Mouse (Mus musculus) heart, adult 18-20 months (tissue): ENCODE measurements around the gene Pde9a. TPM values are rescaled to one million over a fixed set of nuclear protein-coding genes. Genes with fewer than 3 reads are reported as not detected.
A peak's percentile ranks its signal among the peaks of the same experiment; 100 is the strongest.

Experiments
- DNase-seq, 2 experiments: peaks; one replicate each; pipeline ENCODE4 v3.0.0; 2021 to 2022; ENCODE audit warnings: mixed read lengths in 1 of 2
- total RNA-seq, 2 experiments: library from RNA; stranded (reverse); gene quantifications; 2 replicates each; pipeline ENCODE4 v1.2.3; 2021

The Pde9a gene
- total RNA-seq, 2 experiments from 2014 or later = 3.4 to 3.8 TPM

- DNase-seq = peak in 1 of 2 experiments; percentile 9
Observed at GRCm38 (mm10) chr17:31386766-31387275, 811 bp downstream of the Pde9a start.

DNA sequence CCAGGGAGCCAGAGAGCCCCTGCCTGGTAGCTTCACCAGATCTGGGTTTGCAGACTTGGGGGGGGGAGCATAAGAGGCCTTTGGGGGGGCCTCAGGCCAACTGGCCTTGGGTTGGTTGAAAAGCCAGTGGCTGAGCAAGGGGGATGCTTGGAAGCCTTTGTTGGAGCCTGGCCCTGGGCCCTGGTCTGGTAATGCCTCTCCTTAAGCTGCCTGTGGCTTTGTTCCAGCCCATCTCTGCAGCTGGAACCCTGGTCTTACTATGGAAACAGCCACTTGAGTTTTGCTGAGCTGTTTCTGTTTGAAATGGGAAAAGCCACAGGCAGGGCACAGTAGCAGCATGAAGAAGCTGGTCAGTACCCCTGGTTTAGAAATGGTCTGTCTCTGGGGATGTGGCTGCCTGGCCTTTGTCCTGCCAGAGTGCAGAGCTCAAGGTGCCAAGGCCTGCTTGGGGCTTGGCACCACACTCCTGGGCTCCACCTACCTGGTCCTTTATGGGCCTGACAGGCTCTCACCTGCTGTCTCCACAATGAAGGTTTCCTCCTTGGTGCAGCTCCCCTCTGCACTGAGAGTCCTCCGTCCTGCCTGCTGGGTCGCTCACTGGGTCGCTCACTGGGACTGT, 3.5 kb downstream of the Pde9a start:
- no peak for DNase-seq

- peak in 1 of 2 experiments; percentile 7 for DNase-seq
Observed at GRCm38 (mm10) chr17:31391462-31391861, 5.5 kb downstream of the Pde9a start.

DNA sequence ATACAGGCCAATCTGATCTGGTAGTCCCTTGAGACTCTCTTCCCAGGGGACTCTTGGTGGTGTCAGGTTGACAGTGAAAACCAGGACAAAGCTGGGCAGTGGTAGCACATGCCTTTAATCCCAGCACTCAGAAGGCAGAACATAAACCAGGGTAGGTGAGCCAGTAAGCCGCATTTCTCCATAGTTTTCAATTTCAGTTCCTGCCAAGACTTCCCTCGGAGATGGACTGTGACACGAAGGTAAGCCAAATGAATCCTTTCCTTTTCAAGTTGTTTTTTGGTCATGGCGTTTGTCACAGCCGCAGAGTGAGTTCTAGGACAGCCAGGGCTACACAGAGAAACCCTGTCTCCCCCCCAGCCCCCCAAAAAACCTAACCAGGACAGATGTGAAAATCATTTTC, 6.0 kb downstream of the Pde9a start:
- no peak for DNase-seq

DNA sequence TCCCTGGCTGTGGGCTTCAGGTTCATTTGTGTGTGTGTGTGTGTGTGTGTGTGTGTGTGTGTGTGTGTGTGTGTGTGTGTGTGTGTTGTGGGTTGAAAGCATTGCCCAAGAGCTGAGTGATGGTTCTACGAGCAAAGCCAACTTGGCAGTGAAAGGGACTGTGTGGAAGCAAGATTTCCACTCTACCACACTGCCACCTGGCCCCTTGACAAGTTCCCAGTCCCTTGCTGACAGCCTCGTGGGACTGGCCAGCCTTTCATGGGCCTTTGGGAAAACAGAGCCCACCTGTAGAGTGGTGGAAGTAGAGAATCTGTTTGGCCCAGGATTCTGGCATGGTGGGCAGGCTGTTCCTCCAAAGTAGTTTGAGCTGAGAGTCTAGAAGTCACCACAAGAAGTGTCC, 7.8 kb downstream of the Pde9a start:
- no peak for DNase-seq

GRCm38 (mm10) chr17:31400294-31400693, 14.3 kb downstream of the Pde9a start:
- no peak for DNase-seq

GRCm38 (mm10) chr17:31401160-31401559, 15.2 kb downstream of the Pde9a start:
- DNase-seq = no peak

- no peak for DNase-seq
Observed at GRCm38 (mm10) chr17:31402713-31403112, 16.7 kb downstream of the Pde9a start.

DNA sequence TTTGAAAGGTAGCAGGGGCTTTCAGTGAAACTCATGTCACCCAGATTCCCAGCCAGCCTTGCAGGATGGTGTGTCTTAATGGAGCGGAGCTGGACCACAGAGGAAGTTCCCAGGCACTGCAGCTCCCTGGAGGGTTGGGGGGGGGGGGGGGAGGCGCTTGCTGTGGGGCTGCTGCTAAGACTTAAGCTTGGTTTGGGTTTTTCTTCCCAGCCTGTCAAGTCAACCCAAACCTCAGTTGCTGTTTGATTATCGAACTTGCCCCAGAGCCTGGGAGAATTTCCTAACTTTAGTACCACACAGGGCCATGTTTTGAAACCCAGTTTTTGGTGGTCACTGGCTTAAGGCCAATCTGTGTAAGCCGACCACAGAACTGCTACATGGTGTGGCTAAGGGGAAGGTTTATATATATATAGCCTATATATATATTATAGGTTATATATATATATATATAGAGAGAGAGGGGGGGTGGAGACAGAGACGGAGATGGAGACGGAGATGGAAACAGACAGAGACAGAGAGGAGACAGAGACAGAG, 19.8 kb downstream of the Pde9a start:
- no peak for DNase-seq

DNA sequence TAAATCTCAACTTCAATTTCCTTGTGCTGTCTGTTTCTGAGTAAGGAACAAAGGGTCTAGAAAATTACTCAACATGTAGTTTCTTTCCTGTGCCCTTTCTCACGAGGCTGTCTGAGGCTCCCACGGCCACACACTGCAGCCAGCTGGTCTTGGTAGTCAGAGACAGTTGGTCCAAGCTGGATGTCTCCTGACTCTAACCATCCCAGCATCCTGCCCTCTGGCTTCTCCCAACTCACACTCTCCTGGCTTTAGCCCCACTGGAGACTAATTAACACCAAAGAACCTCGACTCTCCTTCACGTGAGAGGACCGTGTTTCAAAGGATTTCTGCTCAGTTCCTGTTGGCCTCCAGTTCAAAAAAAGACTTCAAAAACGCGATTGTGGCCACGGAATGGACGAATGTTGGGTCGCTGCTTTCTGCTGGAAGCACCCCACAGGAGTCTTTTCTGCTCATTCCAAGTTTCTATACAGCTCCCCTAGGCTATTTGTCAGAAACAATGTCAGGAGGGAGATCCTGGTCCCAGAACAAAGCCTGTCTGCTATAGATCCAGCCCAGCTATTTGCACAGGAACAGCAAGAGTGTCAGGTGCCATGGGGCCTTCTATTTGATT, 23.8 kb downstream of the Pde9a start:
- no peak for DNase-seq

GRCm38 (mm10) chr17:31415258-31415657, 29.2 kb downstream of the Pde9a start:
- DNase-seq = no peak

GRCm38 (mm10) chr17:31418804-31419597, 33.0 kb downstream of the Pde9a start:
- no peak for DNase-seq

DNA sequence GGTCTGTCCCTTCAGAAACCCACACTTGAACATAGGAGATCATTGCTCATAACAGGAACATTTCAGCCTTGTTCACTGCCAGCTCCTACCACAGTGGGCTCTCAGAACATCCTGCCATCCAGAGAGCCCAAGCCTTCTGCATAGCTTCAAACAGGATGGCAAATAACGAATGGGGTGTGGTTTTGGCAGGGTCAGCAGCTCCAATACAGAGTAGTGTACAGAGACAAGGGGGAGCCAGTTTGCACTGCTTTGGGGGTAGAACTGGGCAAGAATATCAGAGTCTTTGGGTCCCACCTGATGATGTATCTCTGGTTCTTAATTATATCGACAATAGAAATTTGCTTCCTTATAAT, 33.6 kb downstream of the Pde9a start:
- DNase-seq = no peak

GRCm38 (mm10) chr17:31419995-31420394, 34.0 kb downstream of the Pde9a start:
- DNase-seq = no peak

GRCm38 (mm10) chr17:31420658-31421057, 34.6 kb downstream of the Pde9a start:
- no peak for DNase-seq

DNA sequence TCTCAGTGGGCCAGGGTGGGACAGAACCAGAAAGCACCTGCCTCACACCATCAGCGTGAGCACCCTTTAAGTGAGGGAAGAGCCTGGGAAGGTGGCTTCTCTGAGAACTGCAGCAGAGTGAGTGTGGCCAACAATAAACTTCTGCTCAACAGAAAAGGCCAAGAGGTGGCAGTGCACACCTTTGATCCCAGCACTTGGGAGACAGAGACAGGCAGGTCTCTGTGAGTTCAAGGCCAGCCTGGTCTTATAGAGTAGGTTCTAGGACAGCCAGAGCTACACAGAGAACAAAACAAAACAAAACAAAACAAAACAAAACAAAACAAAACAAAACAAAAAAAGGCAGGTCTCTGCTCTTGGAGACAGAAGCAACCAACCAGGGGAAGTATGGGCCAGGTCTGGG, 36.4 kb downstream of the Pde9a start:
- DNase-seq = no peak

DNA sequence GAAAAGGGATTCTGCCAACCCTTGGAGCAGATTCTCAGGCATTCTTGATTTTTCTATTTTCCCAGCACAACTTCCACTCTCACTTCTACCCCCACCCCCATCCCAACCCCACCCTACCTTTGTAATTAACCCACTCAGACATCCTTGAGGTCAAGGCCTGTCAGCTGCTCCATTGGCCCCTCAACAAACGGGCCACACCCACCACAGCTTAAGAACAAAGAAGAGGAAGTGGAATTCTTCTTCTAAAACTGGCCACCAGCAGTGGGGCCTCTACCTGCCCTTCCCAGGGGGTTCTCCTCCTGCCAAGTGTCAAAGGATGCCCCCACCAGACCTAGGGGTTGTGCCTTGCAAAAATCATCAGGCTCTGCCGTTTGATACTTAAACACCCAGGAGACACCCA, 37.0 kb downstream of the Pde9a start:
- DNase-seq = no peak

- DNase-seq = no peak
Observed at GRCm38 (mm10) chr17:31424358-31424757, 38.3 kb downstream of the Pde9a start.

DNA sequence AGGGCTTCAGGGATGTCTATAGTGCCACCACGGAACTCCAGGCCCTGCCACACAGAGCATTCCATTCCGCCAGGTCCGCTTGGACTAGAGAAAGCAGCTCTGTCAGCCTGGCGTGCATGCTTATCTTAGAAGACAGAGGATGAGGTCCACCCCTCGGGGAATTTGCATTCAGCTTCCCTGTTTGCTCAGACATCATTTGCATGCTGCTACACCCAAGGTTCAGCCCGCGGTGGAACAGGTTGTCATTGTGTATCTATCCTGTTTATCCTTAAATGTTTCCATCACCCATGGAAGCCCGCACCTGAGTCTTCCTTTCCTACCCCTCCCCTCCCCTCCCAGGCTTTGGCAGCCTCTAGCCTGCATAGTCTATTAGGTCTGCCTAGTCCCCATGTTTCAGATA, 38.8 kb downstream of the Pde9a start:
- DNase-seq = no peak

- DNase-seq = no peak
Observed at GRCm38 (mm10) chr17:31425827-31426698, 40.1 kb downstream of the Pde9a start.

GRCm38 (mm10) chr17:31429402-31429801, 43.4 kb downstream of the Pde9a start:
- no peak for DNase-seq

DNA sequence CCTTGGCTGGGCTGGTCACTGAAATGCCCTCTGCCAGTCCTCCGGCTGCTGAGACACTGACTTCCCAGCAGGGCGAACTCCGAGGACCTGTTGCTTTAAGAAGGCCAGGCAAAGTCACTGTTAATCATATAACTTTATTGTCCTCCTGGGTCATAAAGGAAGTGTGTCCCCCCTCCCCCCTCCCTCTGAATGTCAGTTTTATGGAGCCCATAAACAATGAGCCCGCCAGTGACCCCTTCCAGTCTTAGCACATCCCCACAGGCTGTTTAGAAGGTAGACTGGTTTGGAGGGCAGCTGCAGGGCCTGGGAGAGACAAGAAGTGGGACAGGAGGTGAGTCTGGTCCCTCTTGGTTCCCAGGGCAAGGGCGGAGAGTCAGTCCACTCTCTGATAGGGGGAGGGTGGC, 46.9 kb downstream of the Pde9a start:
- no peak for DNase-seq
